ENCODE assay signal across 27 mouse cellular contexts in the genomic region with DNA sequence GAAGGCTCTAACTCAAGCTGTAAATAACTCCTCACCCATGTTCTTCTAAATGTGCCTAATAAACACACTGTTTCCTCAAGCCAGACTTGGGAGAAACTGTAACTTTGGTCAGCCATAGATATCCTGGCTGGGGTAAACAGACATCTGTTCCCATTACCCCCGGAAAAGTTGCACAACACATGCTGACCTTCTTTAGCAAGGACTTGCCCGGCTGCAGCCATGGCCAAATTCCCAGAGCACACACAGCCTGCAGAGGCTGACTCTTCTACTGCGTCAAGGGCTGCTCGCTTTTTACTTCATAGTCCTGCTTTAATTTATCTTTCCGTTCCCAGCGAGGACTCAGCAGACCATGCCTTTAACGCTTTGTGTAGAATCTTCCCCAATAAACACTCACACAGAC.
DNase-seq lines count a peak whose midpoint lies in the region; ATAC-seq lines count a peak whose summit lies in the region.
"Had no signal": no experiment of that assay in that cellular context is flagged by ENCODE, and none has a peak within 500 bp of the region (broad histone marks: within the 10 kb centered on the region; RNA-seq: fewer than 3 reads in every experiment).

No protein-coding gene starts in this region.

- peak; percentile 7 to 45 for DNase-seq in heart, adult 18-20 months
- DNase-seq in ovary, postnatal 14 days (ENCODE audit: low spot score) = peak; percentile 5
- no peak for DNase-seq in ovary, postnatal 36 days (ENCODE audit: low spot score)
- DNase-seq in lung, postnatal 10 days = peak; percentile 31
- DNase-seq in forebrain, embryonic 11.5 days (ENCODE audit: low spot score) = no peak
- DNase-seq: B cell, adult 2 months; cerebellum, adult 11-12 months; cerebellum, postnatal 25 days; embryo, embryonic 11 days; gastrocnemius, postnatal 10 days; kidney, adult 18-20 months; kidney, postnatal 4 days; liver, embryonic 13.5 days had no signal

- no peak overlapping the region for H3K27ac ChIP-seq in heart, embryonic 11.5 days (ENCODE audit: low read depth, low read length)
- H3K27ac ChIP-seq in forebrain, embryonic 12.5 days = no peak overlapping the region
- H3K27ac ChIP-seq in forebrain, embryonic 11.5 days (ENCODE audit: low read depth, low read length) = no peak overlapping the region
- H3K27ac ChIP-seq: embryonic facial prominence, embryonic 13.5 days; heart, embryonic 10.5 days; hindbrain, embryonic 12.5 days; left cerebral cortex, adult 2 months; liver, embryonic 13.5 days; lung, embryonic 15.5 days; midbrain, embryonic 12.5 days; neural tube, embryonic 15.5 days had no signal

- H3K9me3 ChIP-seq in heart, embryonic 11.5 days (replicated peaks; ENCODE audit: control insufficient read depth, low read length) = no peaks in the 10 kb centered on the region
- H3K9me3 ChIP-seq in forebrain, embryonic 12.5 days = peaks cover 11% of the 10 kb centered on the region; the same call in 1 of the 2 replicates
- no peaks in the 10 kb centered on the region; the same call in 1 of the 2 replicates for H3K9me3 ChIP-seq in forebrain, embryonic 11.5 days (ENCODE audit: control insufficient read depth, low read length)
- H3K9me3 ChIP-seq: lung, embryonic 15.5 days; neural tube, embryonic 15.5 days had no signal

- no peak for ATAC-seq in heart, embryonic 11.5 days (replicated peaks; ENCODE audit: insufficient number of reproducible peaks, low FRiP score, low TSS enrichment)
- ATAC-seq in forebrain, embryonic 12.5 days (ENCODE audit: low FRiP score) = no peak
- ATAC-seq in forebrain, embryonic 11.5 days (replicated peaks; ENCODE audit: low FRiP score) = no peak
- ATAC-seq: forebrain, embryonic 14.5 days; Patski had no signal

- no peaks in the 10 kb centered on the region for H3K27me3 ChIP-seq in heart, embryonic 11.5 days (ENCODE audit: control insufficient read depth, insufficient read depth, low read length)
- H3K27me3 ChIP-seq in forebrain, embryonic 12.5 days = no peaks in the 10 kb centered on the region
- H3K27me3 ChIP-seq in forebrain, embryonic 11.5 days (ENCODE audit: control insufficient read depth, insufficient read depth, low read length) = no peaks in the 10 kb centered on the region
- H3K27me3 ChIP-seq: CH12.LX; embryonic facial prominence, embryonic 13.5 days; hindbrain, embryonic 12.5 days; liver, embryonic 13.5 days; lung, embryonic 15.5 days; midbrain, embryonic 12.5 days; neural tube, embryonic 15.5 days; Patski had no signal

- H3K9ac ChIP-seq in heart, embryonic 11.5 days (ENCODE audit: low read depth, low read length) = no peak overlapping the region
- H3K9ac ChIP-seq in forebrain, embryonic 12.5 days = no peak overlapping the region
- no peak overlapping the region for H3K9ac ChIP-seq in forebrain, embryonic 11.5 days (ENCODE audit: low read length)
- H3K9ac ChIP-seq: embryonic facial prominence, embryonic 13.5 days; hindbrain, embryonic 12.5 days; liver, embryonic 13.5 days; lung, embryonic 15.5 days; midbrain, embryonic 12.5 days; neural tube, embryonic 15.5 days had no signal

- no peak overlapping the region for H3K4me3 ChIP-seq in heart, embryonic 11.5 days (ENCODE audit: low read depth, low read length)
- no peak overlapping the region for H3K4me3 ChIP-seq in forebrain, embryonic 12.5 days (replicated peaks)
- no peak overlapping the region for H3K4me3 ChIP-seq in forebrain, embryonic 11.5 days (ENCODE audit: low read depth, low read length)
- H3K4me3 ChIP-seq: embryonic facial prominence, embryonic 13.5 days; erythroblast, embryonic 14.5 days; heart, embryonic 10.5 days; hindbrain, embryonic 12.5 days; left cerebral cortex, adult 2 months; liver, embryonic 13.5 days; lung, embryonic 15.5 days; midbrain, embryonic 12.5 days; neural tube, embryonic 15.5 days had no signal

- H3K36me3 ChIP-seq in heart, embryonic 11.5 days (ENCODE audit: control insufficient read depth, insufficient read depth, low read length) = no peaks in the 10 kb centered on the region
- no peaks in the 10 kb centered on the region for H3K36me3 ChIP-seq in forebrain, embryonic 12.5 days (replicated peaks)
- H3K36me3 ChIP-seq in forebrain, embryonic 11.5 days (ENCODE audit: control insufficient read depth, insufficient read depth, low read length) = no peaks in the 10 kb centered on the region
- H3K36me3 ChIP-seq: embryonic facial prominence, embryonic 13.5 days; G1E; heart, embryonic 10.5 days; hindbrain, embryonic 12.5 days; liver, embryonic 13.5 days; lung, embryonic 15.5 days; midbrain, embryonic 12.5 days; neural tube, embryonic 15.5 days had no signal

- no peak overlapping the region for H3K4me2 ChIP-seq in heart, embryonic 11.5 days
- H3K4me2 ChIP-seq in forebrain, embryonic 12.5 days = no peak overlapping the region
- H3K4me2 ChIP-seq in forebrain, embryonic 11.5 days (ENCODE audit: low read depth, low read length, severe bottlenecking) = no peak overlapping the region
- H3K4me2 ChIP-seq: embryonic facial prominence, embryonic 13.5 days; hindbrain, embryonic 12.5 days; liver, embryonic 13.5 days; lung, embryonic 15.5 days; midbrain, embryonic 12.5 days; neural tube, embryonic 15.5 days had no signal

- H3K4me1 ChIP-seq in heart, embryonic 11.5 days (ENCODE audit: control insufficient read depth, insufficient read depth, low read length) = no peaks in the 10 kb centered on the region
- no peaks in the 10 kb centered on the region for H3K4me1 ChIP-seq in forebrain, embryonic 12.5 days
- H3K4me1 ChIP-seq in forebrain, embryonic 11.5 days (replicated peaks; ENCODE audit: control insufficient read depth, insufficient read depth, low read length) = no peaks in the 10 kb centered on the region
- H3K4me1 ChIP-seq: embryonic facial prominence, embryonic 13.5 days; heart, embryonic 10.5 days; hindbrain, embryonic 12.5 days; liver, embryonic 13.5 days; lung, embryonic 15.5 days; midbrain, embryonic 12.5 days; neural tube, embryonic 15.5 days had no signal

- 78% methylated on average over 7 of the region's 7 CpGs for WGBS in heart, embryonic 11.5 days (ENCODE audit: insufficient replicate concordance)
- WGBS in forebrain, embryonic 12.5 days = 94% methylated on average over 7 of the region's 7 CpGs
- 93% methylated on average over 7 of the region's 7 CpGs for WGBS in forebrain, embryonic 11.5 days

Comparison
In these comparisons a context has a peak if more than half of its experiments do, and no peak if none do; other contexts are left out.
1. DNase-seq: peak in heart, adult 18-20 months (2 of 2), ovary, postnatal 14 days (single experiment) and lung, postnatal 10 days (single experiment); none in ovary, postnatal 36 days (single experiment) and forebrain, embryonic 11.5 days (single experiment).